Mouse (Mus musculus) bone marrow macrophage, adult 2 months (primary cell): ENCODE measurements around the gene Gm10638.

ENCODE experiments used
- CTCF ChIP-seq: IDR thresholded peaks from 2 replicates; pipeline ENCODE4 v1.5.1; 2012; ENCODE audit warnings: low read depth, mild to moderate bottlenecking, low read length, moderate library complexity
- POLR2A ChIP-seq: IDR thresholded peaks from 2 replicates; pipeline ENCODE4 v1.6.1; 2012; ENCODE audit warnings: mild to moderate bottlenecking, low read depth, low read length, borderline replicate concordance

- no peak for TF ChIP-seq CTCF
- TF ChIP-seq POLR2A = no peak
Measured at GRCm38 (mm10) chr8:86742605-86743345, 2.7 kb upstream of the Gm10638 start.
